Mouse (Mus musculus) brain, adult 10 weeks (tissue): Measurements from ENCODE around the gene Ifi206. TPM values are rescaled to one million over a fixed set of nuclear protein-coding genes. Genes with fewer than 3 reads are reported as not detected.

Source experiments
- polyA plus RNA-seq: library from polyadenylated mRNA; stranded (reverse); fragments of 350-450 nt; fragmentation: Illumina TruSeq; extraction: RNeasy Lipid Tissue Mini Kit (QIAGEN cat#74804); gene quantifications from one replicate; pipeline ENCODE4 v1.2.3, GENCODE M21; 2015; ENCODE audit warnings: low read depth, low replicate concordance

Ifi206 gene
- polyA plus RNA-seq: not detected

GRCm38 (mm10) chr1:173490812-173491480, at the start of gene Ifi206:
Gene Ifi206, minus strand, starts transcription at chr1:173491041.

DNA sequence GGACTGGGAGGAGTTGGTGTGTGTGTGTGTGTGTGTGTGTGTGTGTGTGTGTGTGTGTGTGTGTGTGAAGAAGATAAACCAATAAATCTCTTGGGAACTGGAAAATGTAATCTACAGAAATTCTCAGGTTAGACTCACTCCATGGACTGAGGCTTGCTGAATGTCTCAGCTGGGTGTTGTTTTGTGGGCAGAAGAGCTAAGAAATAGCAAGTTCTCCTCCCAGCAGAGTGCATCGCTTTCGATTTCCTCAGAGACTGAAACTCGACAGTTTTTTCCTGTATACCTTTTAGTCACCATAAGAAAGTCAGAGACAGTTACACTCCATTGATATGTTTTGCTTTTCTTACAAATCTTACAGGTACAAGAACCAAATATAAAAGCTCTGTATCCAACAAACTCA, 45.0 kb upstream of the Ifi206 start, which contains the start of gene Ifi214:
TSS of gene Ifi214 (minus strand) at position 167 of the 400 bp plus-strand sequence.

Other genes starting within 250 kb of the Ifi206 start
- gene Olfr418, start 225.0 kb downstream of the Ifi206 start, polyA plus RNA-seq: not detected
- not detected for gene Mptx2, start 213.3 kb downstream of the Ifi206 start, polyA plus RNA-seq
- gene Ackr1, start 157.3 kb downstream of the Ifi206 start, polyA plus RNA-seq: 43.9 TPM
- gene Aim2, start 140.2 kb downstream of the Ifi206 start, polyA plus RNA-seq: 6.1 TPM
- gene Cadm3, start 123.3 kb downstream of the Ifi206 start, polyA plus RNA-seq: 269 TPM
- not detected for gene Ifi214, start 44.9 kb upstream of the Ifi206 start, polyA plus RNA-seq
- not detected for gene Ifi213, start 108.2 kb upstream of the Ifi206 start, polyA plus RNA-seq
- gene Ifi209, start 139.9 kb upstream of the Ifi206 start, polyA plus RNA-seq: not detected
- gene Ifi208, start 182.6 kb upstream of the Ifi206 start, polyA plus RNA-seq: not detected